Mouse (Mus musculus): ENCODE results near the gene Rpl23. TPM values are rescaled to one million over a fixed set of nuclear protein-coding genes. Genes with fewer than 3 reads are reported as not detected.

The Rpl23 gene
- 1,391 TPM for polyA plus RNA-seq (2012; fragmentation: generic; extraction: Trizol)
- long read RNA-seq, experiment 1, transcript Rpl23-201 (5 exons, 1,059 nt) = major isoform, 675 of 747 reads
- long read RNA-seq, experiment 1, partial matches to known transcripts = 62 of 747 reads
- long read RNA-seq, experiment 1, other reads (novel, unspliced or antisense) = 9 of 747 reads
- long read RNA-seq, experiment 2, transcript Rpl23-201 (5 exons, 1,059 nt) = major isoform, 275 of 284 reads
- long read RNA-seq, experiment 2, partial matches to known transcripts = 4 of 284 reads
- long read RNA-seq, experiment 2, other reads (novel, unspliced or antisense) = 4 of 284 reads

DNA sequence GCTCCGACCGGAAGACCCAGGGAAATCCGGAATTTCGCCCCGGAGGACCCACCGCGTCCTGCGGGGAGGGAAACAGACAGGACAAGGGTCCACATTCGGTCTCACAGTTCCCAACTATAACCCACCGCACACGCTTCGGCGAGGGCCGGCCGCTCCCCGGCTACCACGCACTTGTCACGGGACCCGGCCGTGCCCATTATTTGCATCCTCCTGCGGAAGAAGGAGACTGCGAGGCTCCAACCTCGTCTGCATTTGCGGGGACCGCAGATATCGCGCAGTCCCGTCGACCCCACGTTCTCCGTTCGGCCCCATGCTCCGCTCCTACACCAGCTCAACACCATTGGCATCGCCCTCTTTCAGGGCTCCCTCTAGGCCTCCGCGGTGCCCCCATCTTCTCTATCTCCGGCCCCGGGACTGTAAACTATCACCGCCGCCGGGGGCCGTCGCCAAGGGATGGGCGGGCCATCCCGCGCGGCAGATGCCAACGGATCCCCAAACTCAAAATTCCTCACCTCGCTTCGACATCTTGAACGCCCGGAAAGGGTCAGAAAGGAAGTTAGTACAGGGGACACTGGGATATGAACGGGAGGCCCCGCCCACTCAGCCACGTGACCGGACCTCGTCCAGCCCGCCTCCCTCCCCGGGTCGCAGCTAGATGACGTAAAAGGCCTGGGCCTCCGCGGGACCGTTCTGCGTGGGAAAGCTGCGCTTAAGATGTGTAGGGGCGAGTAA lies at the start of gene Rpl23:
Gene Rpl23 (minus strand): TSS at position 606 of the 732 bp plus-strand sequence.
- peak within 1 kb of the TSS; percentile 98 for H3ac ChIP-seq (ENCODE audit: control insufficient read depth, insufficient read length, low read depth)
- peaks cover 38% of the 10 kb centered on the region for H3K79me3 ChIP-seq (ENCODE audit: low read depth)
- H3K36me3 ChIP-seq (ENCODE audit: control insufficient read depth, insufficient read depth) = peaks cover 47% of the 10 kb centered on the region
- TF ChIP-seq MYOG (IDR thresholded peaks at IDR 0.05; ENCODE audit: control insufficient read depth, extremely low read depth, insufficient read length) (no peak), USF1 (IDR thresholded peaks at IDR 0.05; ENCODE audit: low read depth) (peak; percentile 99), MAX (IDR thresholded peaks at IDR 0.05) (peak; percentile 76)
- H3K4me3 ChIP-seq (ENCODE audit: insufficient read depth, poor library complexity, severe bottlenecking) = peak within 1 kb of the TSS; percentile 100
- no peaks in the 10 kb centered on the region for H3K27me3 ChIP-seq (ENCODE audit: control insufficient read depth, insufficient read depth, insufficient read length)
- peaks cover 46% of the 10 kb centered on the region for H3K79me2 ChIP-seq (ENCODE audit: control insufficient read depth, insufficient read depth)

DNA sequence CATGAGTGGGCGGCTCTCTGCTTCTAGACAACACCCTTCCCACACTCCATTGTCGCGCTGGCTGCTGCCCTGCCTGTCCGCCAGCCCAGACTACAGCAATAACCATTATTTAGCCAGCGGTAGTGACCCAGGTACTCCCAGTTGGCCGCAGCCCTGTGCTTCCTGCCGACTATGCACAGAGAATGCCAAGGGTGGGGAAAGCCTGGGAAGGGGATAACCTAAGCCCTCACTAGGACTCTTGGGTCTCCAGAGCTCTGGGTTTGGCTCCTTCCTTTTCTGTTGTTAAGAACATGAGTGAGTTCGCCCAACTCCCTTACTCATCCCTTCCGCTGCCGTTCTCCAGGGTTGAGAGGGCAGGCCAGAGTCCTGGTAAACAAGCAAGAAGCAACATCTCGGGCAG lies 49.8 kb upstream of the Rpl23 start:
- Histone ChIP-seq H3K36me3 (ENCODE audit: control insufficient read depth, insufficient read depth) (peaks cover 96% of the 10 kb centered on the region), H3K27me3 (ENCODE audit: control insufficient read depth, insufficient read depth, insufficient read length) (no peaks in the 10 kb centered on the region), H3K79me3 (ENCODE audit: low read depth) (peaks cover 43% of the 10 kb centered on the region), H3ac (ENCODE audit: control insufficient read depth, insufficient read length, low read depth) (no peak overlapping the region), H3K4me3 (ENCODE audit: insufficient read depth, poor library complexity, severe bottlenecking) (no peak overlapping the region), H3K79me2 (ENCODE audit: control insufficient read depth, insufficient read depth) (peaks cover 58% of the 10 kb centered on the region)
- no peak for TF ChIP-seq MYOG (IDR thresholded peaks at IDR 0.05; ENCODE audit: control insufficient read depth, extremely low read depth, insufficient read length)
- TF ChIP-seq CEBPB (IDR thresholded peaks at IDR 0.05; ENCODE audit: low read depth) = no peak
- TF ChIP-seq USF1 (IDR thresholded peaks at IDR 0.05; ENCODE audit: low read depth) = no peak
- no peak for TF ChIP-seq CTCF (IDR thresholded peaks at IDR 0.05; ENCODE audit: control insufficient read depth, insufficient read depth, insufficient read length)
- TF ChIP-seq FOSL1 (IDR thresholded peaks at IDR 0.05; ENCODE audit: insufficient read depth, low read length, poor library complexity, severe bottlenecking) = no peak
- TF ChIP-seq MAX (IDR thresholded peaks at IDR 0.05) = no peak
- TF ChIP-seq MYOD1 (IDR thresholded peaks at IDR 0.05; ENCODE audit: control insufficient read depth, insufficient read length, low read depth) = no peak

DNA sequence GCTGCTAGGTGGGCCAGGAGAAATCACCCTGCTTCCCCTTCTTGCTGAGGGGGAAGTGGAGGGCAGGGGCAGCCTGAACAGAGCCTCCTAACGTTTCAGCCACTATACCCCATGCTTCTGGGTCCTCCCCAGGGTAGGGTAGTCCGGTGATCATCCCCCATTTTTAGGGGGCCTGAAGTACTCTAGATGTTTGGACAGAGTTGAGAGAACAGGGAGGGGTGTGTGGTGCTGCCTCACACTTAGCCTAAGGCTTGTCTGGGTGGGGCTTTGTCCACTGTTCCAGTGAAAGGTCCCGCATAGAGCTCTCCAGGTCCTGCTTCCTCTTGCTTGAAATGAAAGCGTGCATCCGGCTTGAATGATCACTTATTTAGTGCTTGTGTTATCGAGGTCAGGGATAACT lies 48.3 kb upstream of the Rpl23 start:
- no peak overlapping the region for H3ac ChIP-seq (ENCODE audit: control insufficient read depth, insufficient read length, low read depth)

DNA sequence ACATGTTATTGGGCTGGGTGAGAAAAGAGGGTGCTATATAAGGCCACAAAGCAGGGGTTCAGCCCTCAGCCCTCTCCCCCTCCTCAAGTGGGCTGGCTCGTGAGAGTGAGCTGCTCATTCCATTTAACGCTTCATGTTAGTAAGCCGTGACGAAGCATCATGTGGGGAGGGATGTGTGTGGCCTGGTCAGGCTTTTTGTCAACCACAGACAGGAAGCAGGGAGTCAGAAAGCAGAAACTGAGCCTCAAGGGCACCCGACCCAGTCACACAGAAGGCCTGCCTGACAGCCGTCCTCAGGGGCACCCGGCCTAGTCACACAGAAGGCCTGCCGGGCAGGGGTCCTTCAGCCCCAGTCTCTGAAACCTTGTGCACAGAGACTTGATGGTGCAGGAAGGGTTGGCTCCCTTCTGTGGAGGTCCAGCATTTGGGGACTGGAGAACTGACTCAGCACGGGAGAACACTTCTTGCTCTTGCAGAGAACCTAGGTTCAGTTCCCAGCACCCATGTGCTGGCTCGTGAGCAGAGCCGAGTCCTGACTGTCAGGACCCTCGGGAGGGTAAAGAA lies 47.8 kb upstream of the Rpl23 start:
- TF ChIP-seq MAX (IDR thresholded peaks at IDR 0.05) = no peak
- TF ChIP-seq MYOD1 (IDR thresholded peaks at IDR 0.05; ENCODE audit: control insufficient read depth, insufficient read length, low read depth) = no peak
- no peak for TF ChIP-seq CEBPB (IDR thresholded peaks at IDR 0.05; ENCODE audit: low read depth)
- no peak for TF ChIP-seq CTCF (IDR thresholded peaks at IDR 0.05; ENCODE audit: control insufficient read depth, insufficient read depth, insufficient read length)
- TF ChIP-seq USF1 (IDR thresholded peaks at IDR 0.05; ENCODE audit: low read depth) = no peak
- no peak for TF ChIP-seq FOSL1 (IDR thresholded peaks at IDR 0.05; ENCODE audit: insufficient read depth, low read length, poor library complexity, severe bottlenecking)
- no peak for TF ChIP-seq MYOG (IDR thresholded peaks at IDR 0.05; ENCODE audit: control insufficient read depth, extremely low read depth, insufficient read length)
- H3ac ChIP-seq (ENCODE audit: control insufficient read depth, insufficient read length, low read depth) = no peak overlapping the region
- H3K36me3 ChIP-seq (ENCODE audit: control insufficient read depth, insufficient read depth) = peaks cover 96% of the 10 kb centered on the region
- H3K79me2 ChIP-seq (ENCODE audit: control insufficient read depth, insufficient read depth) = peaks cover 77% of the 10 kb centered on the region
- no peak overlapping the region for H3K4me3 ChIP-seq (ENCODE audit: insufficient read depth, poor library complexity, severe bottlenecking)
- H3K27me3 ChIP-seq (ENCODE audit: control insufficient read depth, insufficient read depth, insufficient read length) = no peaks in the 10 kb centered on the region
- peaks cover 50% of the 10 kb centered on the region for H3K79me3 ChIP-seq (ENCODE audit: low read depth)

More for the DNA sequence above, 48.3 kb upstream of the Rpl23 start:
- H3K36me3 ChIP-seq (ENCODE audit: control insufficient read depth, insufficient read depth) = peaks cover 96% of the 10 kb centered on the region
- H3K79me3 ChIP-seq (ENCODE audit: low read depth) = peaks cover 45% of the 10 kb centered on the region
- H3K79me2 ChIP-seq (ENCODE audit: control insufficient read depth, insufficient read depth) = peaks cover 72% of the 10 kb centered on the region
- no peak for TF ChIP-seq MYOG (IDR thresholded peaks at IDR 0.05; ENCODE audit: control insufficient read depth, extremely low read depth, insufficient read length)
- no peak for TF ChIP-seq MAX (IDR thresholded peaks at IDR 0.05)
- no peak for TF ChIP-seq CEBPB (IDR thresholded peaks at IDR 0.05; ENCODE audit: low read depth)
- TF ChIP-seq CTCF (IDR thresholded peaks at IDR 0.05; ENCODE audit: control insufficient read depth, insufficient read depth, insufficient read length) = no peak
- no peak for TF ChIP-seq MYOD1 (IDR thresholded peaks at IDR 0.05; ENCODE audit: control insufficient read depth, insufficient read length, low read depth)
- no peak for TF ChIP-seq USF1 (IDR thresholded peaks at IDR 0.05; ENCODE audit: low read depth)
- no peak for TF ChIP-seq FOSL1 (IDR thresholded peaks at IDR 0.05; ENCODE audit: insufficient read depth, low read length, poor library complexity, severe bottlenecking)
- no peak overlapping the region for H3K4me3 ChIP-seq (ENCODE audit: insufficient read depth, poor library complexity, severe bottlenecking)
- H3K27me3 ChIP-seq (ENCODE audit: control insufficient read depth, insufficient read depth, insufficient read length) = no peaks in the 10 kb centered on the region

DNA sequence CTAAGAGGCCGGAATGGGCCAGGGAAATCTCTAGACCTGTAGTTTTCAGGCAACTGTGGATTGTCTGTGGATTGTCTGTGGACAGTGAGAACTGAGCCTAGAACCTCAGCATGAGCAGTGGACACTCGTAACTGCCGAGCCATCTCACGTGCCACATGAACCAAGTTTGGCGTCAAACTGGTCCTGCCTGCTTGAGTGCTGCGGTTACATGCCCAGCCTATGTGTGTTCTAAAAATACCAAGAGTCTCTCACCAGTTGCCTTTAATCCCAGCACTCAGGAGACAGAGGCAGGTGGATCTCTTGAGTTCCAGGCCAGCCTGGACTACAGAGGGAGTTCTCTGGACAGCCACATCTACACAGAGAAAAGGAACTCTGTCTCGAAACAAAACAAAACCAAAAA lies 47.1 kb upstream of the Rpl23 start:
- Histone ChIP-seq H3K27me3 (ENCODE audit: control insufficient read depth, insufficient read depth, insufficient read length) (no peaks in the 10 kb centered on the region), H3K4me3 (ENCODE audit: insufficient read depth, poor library complexity, severe bottlenecking) (no peak overlapping the region), H3ac (ENCODE audit: control insufficient read depth, insufficient read length, low read depth) (no peak overlapping the region), H3K79me3 (ENCODE audit: low read depth) (peaks cover 55% of the 10 kb centered on the region), H3K36me3 (ENCODE audit: control insufficient read depth, insufficient read depth) (peaks cover 96% of the 10 kb centered on the region), H3K79me2 (ENCODE audit: control insufficient read depth, insufficient read depth) (peaks cover 84% of the 10 kb centered on the region)
- no peak for TF ChIP-seq CTCF (IDR thresholded peaks at IDR 0.05; ENCODE audit: control insufficient read depth, insufficient read depth, insufficient read length)
- no peak for TF ChIP-seq USF1 (IDR thresholded peaks at IDR 0.05; ENCODE audit: low read depth)
- no peak for TF ChIP-seq MYOD1 (IDR thresholded peaks at IDR 0.05; ENCODE audit: control insufficient read depth, insufficient read length, low read depth)
- TF ChIP-seq CEBPB (IDR thresholded peaks at IDR 0.05; ENCODE audit: low read depth) = no peak
- no peak for TF ChIP-seq FOSL1 (IDR thresholded peaks at IDR 0.05; ENCODE audit: insufficient read depth, low read length, poor library complexity, severe bottlenecking)
- no peak for TF ChIP-seq MAX (IDR thresholded peaks at IDR 0.05)
- no peak for TF ChIP-seq MYOG (IDR thresholded peaks at IDR 0.05; ENCODE audit: control insufficient read depth, extremely low read depth, insufficient read length)

All from C2C12 (cell line).